Mouse (Mus musculus): Measurements from ENCODE around the gene Ano2. TPM values are rescaled to one million over a fixed set of nuclear protein-coding genes. Genes with fewer than 3 reads are reported as not detected.
A peak's percentile ranks its signal among the peaks of the same experiment; 100 is the strongest.

The Ano2 gene
- polyA plus RNA-seq (2015; fragmentation: Nextera tagmentation; extraction: Ambion mirVana): 0.12 and 0.24 TPM in 2 replicates

GRCm38 (mm10) chr6:125690057-125690703 lies at the start of gene Ano2:
TSS of gene Ano2 (plus strand) at chr6:125690419.
- ATAC-seq (ENCODE audit: extremely low read depth, insufficient number of reproducible peaks, low FRiP score, low TSS enrichment): no peak
- H3K4me1 ChIP-seq: peaks cover 20% of the 10 kb centered on the region
- peak within 1 kb of the TSS; percentile 44 for H3K4me3 ChIP-seq
- WGBS: 3% methylated on average over 20 of the region's 20 CpGs
- peak within 1 kb of the TSS; percentile 51; the same call in 1 of the 2 replicates for H3K9ac ChIP-seq
- peak within 1 kb of the TSS; percentile 73 for H3K4me2 ChIP-seq
- peaks cover 46% of the 10 kb centered on the region for H3K27me3 ChIP-seq (replicated peaks)
- H3K36me3 ChIP-seq: no peaks in the 10 kb centered on the region
- H3K9me3 ChIP-seq: no peaks in the 10 kb centered on the region
- H3K27ac ChIP-seq (replicated peaks): no peak within 1 kb of the TSS

GRCm38 (mm10) chr6:125640486-125640885 lies 49.7 kb upstream of the Ano2 start:
- peaks cover 6% of the 10 kb centered on the region; the same call in 1 of the 2 replicates for H3K27me3 ChIP-seq (replicated peaks)
- ATAC-seq (ENCODE audit: extremely low read depth, insufficient number of reproducible peaks, low FRiP score, low TSS enrichment): no peak

GRCm38 (mm10) chr6:125641146-125641545 lies 49.1 kb upstream of the Ano2 start:
- Histone ChIP-seq H3K27me3 (replicated peaks) (no peaks in the 10 kb centered on the region), H3K4me2 (no peak overlapping the region), H3K4me3 (no peak overlapping the region), H3K9ac (no peak overlapping the region), H3K36me3 (no peaks in the 10 kb centered on the region), H3K9me3 (no peaks in the 10 kb centered on the region), H3K4me1 (no peaks in the 10 kb centered on the region), H3K27ac (replicated peaks) (no peak overlapping the region)
- ATAC-seq (ENCODE audit: extremely low read depth, insufficient number of reproducible peaks, low FRiP score, low TSS enrichment): no peak
- 76% methylated on average over 8 of the region's 8 CpGs for WGBS

More at GRCm38 (mm10) chr6:125640486-125640885, 49.7 kb upstream of the Ano2 start:
- Histone ChIP-seq H3K4me1 (no peaks in the 10 kb centered on the region), H3K9me3 (no peaks in the 10 kb centered on the region), H3K27ac (replicated peaks) (no peak overlapping the region), H3K9ac (no peak overlapping the region), H3K36me3 (no peaks in the 10 kb centered on the region), H3K4me2 (no peak overlapping the region), H3K4me3 (no peak overlapping the region)
- WGBS: 59% methylated on average over 4 of the region's 4 CpGs

- 74% methylated on average over 12 of the region's 12 CpGs for WGBS
These were observed 41.3 kb upstream of the Ano2 start for GRCm38 (mm10) chr6:125648964-125649363.

GRCm38 (mm10) chr6:125651335-125651734 lies 38.9 kb upstream of the Ano2 start:
- WGBS: 67% methylated on average over 3 of the region's 3 CpGs

More at GRCm38 (mm10) chr6:125648964-125649363, 41.3 kb upstream of the Ano2 start:
- Histone ChIP-seq H3K9me3 (no peaks in the 10 kb centered on the region), H3K27ac (replicated peaks) (no peak overlapping the region), H3K4me1 (no peaks in the 10 kb centered on the region), H3K9ac (no peak overlapping the region), H3K4me3 (no peak overlapping the region), H3K27me3 (replicated peaks) (no peaks in the 10 kb centered on the region), H3K36me3 (no peaks in the 10 kb centered on the region), H3K4me2 (no peak overlapping the region)
- no peak for ATAC-seq (ENCODE audit: extremely low read depth, insufficient number of reproducible peaks, low FRiP score, low TSS enrichment)

GRCm38 (mm10) chr6:125653416-125653815 lies 36.8 kb upstream of the Ano2 start:
- Histone ChIP-seq H3K27me3 (replicated peaks) (peaks cover 10% of the 10 kb centered on the region; the same call in 1 of the 2 replicates), H3K36me3 (no peaks in the 10 kb centered on the region), H3K27ac (replicated peaks) (no peak overlapping the region), H3K9ac (no peak overlapping the region), H3K4me3 (no peak overlapping the region), H3K9me3 (no peaks in the 10 kb centered on the region), H3K4me1 (0 out of 2 replicates have a peak, but pooled peaks cover 5% of the 10 kb centered on the region), H3K4me2 (no peak overlapping the region)
- ATAC-seq (ENCODE audit: extremely low read depth, insufficient number of reproducible peaks, low FRiP score, low TSS enrichment): no peak
- WGBS: 66% methylated on average over 1 of the region's 1 CpGs

More at GRCm38 (mm10) chr6:125651335-125651734, 38.9 kb upstream of the Ano2 start:
- Histone ChIP-seq H3K9ac (no peak overlapping the region), H3K4me1 (0 out of 2 replicates have a peak, but pooled peaks cover 5% of the 10 kb centered on the region), H3K36me3 (no peaks in the 10 kb centered on the region), H3K4me3 (no peak overlapping the region), H3K27ac (replicated peaks) (no peak overlapping the region), H3K27me3 (replicated peaks) (no peaks in the 10 kb centered on the region), H3K4me2 (no peak overlapping the region), H3K9me3 (no peaks in the 10 kb centered on the region)
- no peak for ATAC-seq (ENCODE audit: extremely low read depth, insufficient number of reproducible peaks, low FRiP score, low TSS enrichment)

- Histone ChIP-seq H3K4me2 (no peak overlapping the region), H3K9me3 (no peaks in the 10 kb centered on the region), H3K4me3 (no peak overlapping the region), H3K27me3 (replicated peaks) (peaks cover 10% of the 10 kb centered on the region; the same call in 1 of the 2 replicates), H3K9ac (no peak overlapping the region), H3K36me3 (no peaks in the 10 kb centered on the region), H3K4me1 (0 out of 2 replicates have a peak, but pooled peaks cover 8% of the 10 kb centered on the region), H3K27ac (replicated peaks) (no peak overlapping the region)
- ATAC-seq (ENCODE audit: extremely low read depth, insufficient number of reproducible peaks, low FRiP score, low TSS enrichment): no peak
- 68% methylated on average over 13 of the region's 13 CpGs for WGBS
These were observed 33.3 kb upstream of the Ano2 start for GRCm38 (mm10) chr6:125656921-125657320.

GRCm38 (mm10) chr6:125657966-125658365 lies 32.3 kb upstream of the Ano2 start:
- Histone ChIP-seq H3K4me2 (no peak overlapping the region), H3K27me3 (replicated peaks) (peaks cover 10% of the 10 kb centered on the region; the same call in 1 of the 2 replicates), H3K9ac (no peak overlapping the region), H3K4me1 (0 out of 2 replicates have a peak, but pooled peaks cover 8% of the 10 kb centered on the region), H3K4me3 (no peak overlapping the region), H3K27ac (replicated peaks) (no peak overlapping the region), H3K36me3 (no peaks in the 10 kb centered on the region), H3K9me3 (no peaks in the 10 kb centered on the region)
- WGBS: 74% methylated on average over 5 of the region's 5 CpGs
- no peak for ATAC-seq (ENCODE audit: extremely low read depth, insufficient number of reproducible peaks, low FRiP score, low TSS enrichment)

- no peaks in the 10 kb centered on the region for H3K36me3 ChIP-seq
- peaks cover 10% of the 10 kb centered on the region; the same call in 1 of the 2 replicates for H3K27me3 ChIP-seq (replicated peaks)
- H3K9ac ChIP-seq: no peak overlapping the region
- H3K4me1 ChIP-seq: 0 out of 2 replicates have a peak, but pooled peaks cover 3% of the 10 kb centered on the region
- WGBS: 45% methylated on average over 14 of the region's 14 CpGs
- ATAC-seq (ENCODE audit: extremely low read depth, insufficient number of reproducible peaks, low FRiP score, low TSS enrichment): no peak
- no peaks in the 10 kb centered on the region for H3K9me3 ChIP-seq
- H3K4me2 ChIP-seq: 0 out of 2 replicates have a peak overlapping the region, but pooled peaks have one; percentile 17
- no peak overlapping the region for H3K4me3 ChIP-seq
- no peak overlapping the region for H3K27ac ChIP-seq (replicated peaks)
These were observed 28.9 kb upstream of the Ano2 start for GRCm38 (mm10) chr6:125661106-125661877.

- ATAC-seq (ENCODE audit: extremely low read depth, insufficient number of reproducible peaks, low FRiP score, low TSS enrichment): no peak
- no peaks in the 10 kb centered on the region for H3K9me3 ChIP-seq
- whole genome bisulfite sequencing: 65% methylated on average over 2 of the region's 2 CpGs
These were observed 26.3 kb upstream of the Ano2 start for GRCm38 (mm10) chr6:125663906-125664305.

GRCm38 (mm10) chr6:125671835-125672234 lies 18.4 kb upstream of the Ano2 start:
- no peaks in the 10 kb centered on the region for H3K4me1 ChIP-seq
- H3K4me3 ChIP-seq: no peak overlapping the region
- no peak overlapping the region for H3K4me2 ChIP-seq
- no peaks in the 10 kb centered on the region for H3K27me3 ChIP-seq (replicated peaks)
- H3K9ac ChIP-seq: no peak overlapping the region
- no peak overlapping the region for H3K27ac ChIP-seq (replicated peaks)
- no peaks in the 10 kb centered on the region for H3K9me3 ChIP-seq
- no peak for ATAC-seq (ENCODE audit: extremely low read depth, insufficient number of reproducible peaks, low FRiP score, low TSS enrichment)
- WGBS: 67% methylated on average over 3 of the region's 3 CpGs
- H3K36me3 ChIP-seq: no peaks in the 10 kb centered on the region

More at GRCm38 (mm10) chr6:125663906-125664305, 26.3 kb upstream of the Ano2 start:
- Histone ChIP-seq H3K27me3 (replicated peaks) (no peaks in the 10 kb centered on the region), H3K9ac (no peak overlapping the region), H3K4me3 (no peak overlapping the region), H3K27ac (replicated peaks) (no peak overlapping the region), H3K36me3 (no peaks in the 10 kb centered on the region), H3K4me2 (no peak overlapping the region), H3K4me1 (0 out of 2 replicates have a peak, but pooled peaks cover 3% of the 10 kb centered on the region)
